Mouse (Mus musculus) T-helper 2 cell (primary cell): ENCODE measurements around the gene Per3.
"Not testable (repeated sequence)": the region's sequence is repeated elsewhere in the genome, so short reads cannot be mapped to it uniquely, and the experiment has no call there.

ENCODE experiments used
- in situ Hi-C: fragments of 300-600 bp; cut with MboI, MseI; formaldehyde crosslinking; loops from one replicate; pipeline ENCODE4 v1.15.1; 2025; ENCODE audit warnings: high pct_unique_total_duplicates

The Per3 gene

DNA sequence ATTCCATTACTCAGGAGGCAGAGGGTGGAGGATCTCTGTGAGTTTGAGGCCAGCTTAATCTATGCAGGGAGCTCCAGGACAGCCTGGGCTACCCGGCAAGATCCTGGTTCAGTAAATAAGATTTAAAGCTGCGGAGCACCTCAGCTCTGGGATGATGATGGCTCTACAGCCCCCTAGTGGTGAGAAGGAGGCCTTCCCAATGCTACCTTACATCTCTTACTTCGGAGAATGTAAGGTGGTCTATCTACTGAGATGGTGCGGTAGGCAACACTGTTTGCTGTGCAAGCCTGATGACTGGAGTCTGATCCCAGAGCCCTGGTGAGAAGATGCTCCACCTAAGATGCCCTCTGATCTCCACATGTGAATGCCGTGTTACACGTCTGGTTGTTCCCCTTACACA is 17.5 kb downstream of the Per3 start:
- in situ Hi-C loops, result no loop called here

DNA sequence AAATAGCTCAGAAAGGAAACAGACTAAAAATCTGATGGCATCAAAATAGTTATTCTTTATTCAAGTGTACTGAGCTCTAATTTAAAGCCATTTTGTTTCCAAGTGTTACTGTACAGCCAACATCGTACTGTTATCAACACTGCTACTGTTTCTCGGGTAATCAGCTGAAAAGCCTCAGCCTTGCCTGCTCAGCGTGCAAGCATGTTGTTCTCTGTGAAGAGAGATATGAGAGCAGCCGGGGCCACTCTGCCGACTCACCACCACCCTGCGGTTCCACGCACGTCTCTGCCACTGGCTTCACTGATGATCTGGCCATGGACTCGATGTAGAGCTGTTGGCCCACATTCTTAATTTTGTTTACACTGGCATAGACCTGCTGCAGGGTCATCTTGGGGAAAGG is 20.3 kb downstream of the Per3 start:
- in situ Hi-C loops, result no loop called here

DNA sequence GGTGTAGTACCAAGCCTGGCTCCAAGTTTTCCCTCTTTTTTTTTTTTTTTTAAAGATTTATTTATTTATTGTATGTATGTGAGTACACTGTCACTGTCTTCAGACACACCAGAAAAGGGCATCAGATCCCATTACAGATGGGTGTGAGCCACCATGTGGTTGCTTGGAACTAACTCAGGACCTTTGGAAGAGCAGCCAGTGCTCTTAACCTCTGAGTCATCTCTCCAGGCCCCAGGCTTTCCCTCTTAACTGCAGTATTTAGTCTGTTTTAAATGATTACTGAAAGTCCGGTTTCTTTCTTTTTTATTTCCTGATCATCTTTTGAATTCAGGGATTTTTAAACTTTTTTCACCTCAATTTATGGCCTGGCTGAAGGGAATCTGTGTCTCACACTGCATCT is 27.1 kb downstream of the Per3 start:
- in situ Hi-C loops, result not testable (repeated sequence)

DNA sequence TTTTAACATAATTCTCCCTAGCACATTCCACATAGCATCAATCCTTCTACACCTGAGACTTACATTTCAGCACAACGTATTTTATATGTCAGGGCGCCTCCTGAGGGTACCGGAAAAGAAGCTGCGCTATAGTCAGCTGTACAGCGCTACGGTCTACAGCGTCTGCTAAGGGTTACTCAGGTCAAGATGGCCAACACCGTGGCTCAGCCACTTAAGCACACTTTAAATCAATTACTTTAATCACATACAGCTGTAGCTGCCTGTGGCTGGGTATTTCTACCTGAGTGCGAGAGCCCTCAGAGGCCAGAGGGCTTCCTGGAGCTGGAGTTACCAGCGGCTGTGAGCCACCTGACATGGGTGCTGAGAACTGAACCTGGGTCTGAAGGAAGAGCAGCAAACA is 28.5 kb downstream of the Per3 start:
- in situ Hi-C loops, result no loop called here

DNA sequence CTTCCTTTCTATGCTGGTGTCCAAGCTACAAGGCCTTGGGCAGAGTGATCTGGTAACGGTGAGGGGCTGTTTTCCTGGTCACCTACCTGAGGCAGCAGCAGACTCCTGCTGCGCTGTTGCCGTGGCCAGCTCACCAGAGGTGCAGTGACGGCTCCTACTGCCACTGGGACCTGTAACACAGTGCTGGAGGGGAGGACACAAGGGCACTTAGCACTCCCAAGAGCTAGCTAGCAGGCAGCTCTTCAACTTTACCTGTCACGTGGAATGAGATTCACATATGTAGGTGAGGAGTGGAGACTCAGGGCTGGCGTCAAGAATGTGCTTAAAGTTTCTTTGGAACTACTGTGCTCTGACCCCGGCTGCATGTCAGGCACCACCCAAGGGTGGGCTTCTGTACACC is 34.1 kb downstream of the Per3 start:
- in situ Hi-C loops, result no loop called here

DNA sequence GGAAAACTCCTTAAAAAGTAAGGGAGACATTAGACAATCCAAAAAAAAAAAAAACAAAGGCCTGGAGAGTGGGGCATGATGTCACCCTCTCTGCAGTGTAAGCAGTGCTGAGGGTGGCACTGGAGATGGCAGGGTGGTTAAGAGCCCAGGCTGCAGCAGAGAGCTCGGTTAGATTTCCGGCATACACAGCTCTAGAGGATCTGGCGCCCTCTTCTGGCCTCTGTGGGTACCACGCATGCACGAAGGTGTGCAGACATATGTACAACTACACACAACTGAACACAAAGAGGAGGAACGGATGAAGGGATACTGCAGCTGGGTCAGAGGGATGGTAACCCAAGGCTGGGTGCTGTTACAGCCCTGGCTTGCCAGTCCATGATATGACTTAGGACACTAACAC is 37.5 kb downstream of the Per3 start:
- in situ Hi-C loops, result loop anchor here (10.0 kb wide), 1 partner anchor 822 kb away; no protein-coding TSS in a partner anchor

DNA sequence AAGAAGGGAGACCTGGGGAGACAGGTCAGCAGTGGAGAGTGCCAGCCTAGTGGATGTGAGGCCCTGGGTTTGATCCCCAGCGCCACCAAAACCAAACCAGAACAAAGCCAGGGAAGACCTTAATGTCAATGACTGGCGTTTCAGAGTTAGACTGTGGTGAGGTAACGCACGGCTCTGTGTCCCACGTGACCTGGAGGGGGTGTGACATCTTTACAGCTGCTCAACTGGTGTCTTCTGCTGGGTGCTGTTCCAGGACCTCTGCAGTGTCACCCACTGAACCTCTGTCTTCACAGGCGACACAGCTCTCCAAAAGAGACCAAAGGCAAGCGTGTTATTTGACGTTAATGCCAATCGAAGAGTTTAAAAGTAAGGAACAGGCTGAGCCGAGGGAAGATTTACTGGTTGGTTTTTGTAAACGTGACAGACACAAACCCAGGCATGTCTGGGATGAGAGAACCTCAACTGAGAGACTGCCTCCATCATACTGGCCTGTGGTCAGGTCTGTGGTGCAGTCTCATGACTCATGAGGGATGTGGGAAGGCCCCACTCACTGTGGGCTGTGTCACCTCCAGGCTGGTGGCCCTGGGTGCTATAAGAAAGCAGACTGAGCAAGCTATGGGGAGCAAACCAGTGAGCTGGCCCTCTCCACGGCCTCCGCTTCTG is 38.7 kb downstream of the Per3 start:
- in situ Hi-C loops, result loop anchor here (10.0 kb wide), 1 partner anchor 821 kb away; no protein-coding TSS in a partner anchor

DNA sequence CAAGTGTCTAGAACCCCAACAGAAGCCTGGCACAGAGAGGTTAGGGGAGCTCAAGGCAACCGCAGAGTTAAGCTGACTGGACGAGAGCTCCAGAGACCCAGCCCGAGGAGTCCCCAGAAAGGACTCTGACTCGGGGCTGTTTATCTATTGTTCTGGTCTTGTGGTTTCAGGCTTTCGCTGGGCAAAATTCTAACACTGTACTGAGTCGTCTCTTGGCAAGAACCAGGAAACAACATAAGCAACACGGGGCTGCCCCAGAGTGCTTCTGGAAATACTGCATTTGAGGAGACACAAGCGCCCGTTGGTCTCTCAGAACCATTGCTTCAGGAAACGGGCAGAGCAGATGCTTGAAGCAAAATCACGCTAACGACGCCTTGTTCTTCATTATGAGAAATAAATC is 43.1 kb downstream of the Per3 start:
- in situ Hi-C loops, result loop anchor here (10.0 kb wide), 1 partner anchor 817 kb away; no protein-coding TSS in a partner anchor

DNA sequence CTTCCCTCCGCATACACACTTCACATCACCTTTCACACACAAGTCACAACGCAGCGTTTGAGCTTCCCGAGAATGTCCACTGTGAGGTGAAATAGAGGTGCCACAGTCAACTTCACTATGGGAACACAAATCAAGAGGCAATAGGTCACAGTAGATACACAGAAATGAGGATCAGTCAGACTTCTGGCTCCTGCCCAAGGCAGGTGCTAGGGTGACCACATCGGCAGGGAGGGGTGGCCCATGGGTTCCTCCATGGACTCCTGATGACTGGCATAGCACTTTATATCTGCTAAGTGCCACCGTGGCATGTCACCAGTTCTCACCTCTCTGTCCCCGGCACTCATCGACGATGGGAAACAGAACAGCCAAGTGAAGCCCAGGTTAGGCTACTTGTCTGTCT is 45.8 kb downstream of the Per3 start:
- in situ Hi-C loops, result no loop called here

DNA sequence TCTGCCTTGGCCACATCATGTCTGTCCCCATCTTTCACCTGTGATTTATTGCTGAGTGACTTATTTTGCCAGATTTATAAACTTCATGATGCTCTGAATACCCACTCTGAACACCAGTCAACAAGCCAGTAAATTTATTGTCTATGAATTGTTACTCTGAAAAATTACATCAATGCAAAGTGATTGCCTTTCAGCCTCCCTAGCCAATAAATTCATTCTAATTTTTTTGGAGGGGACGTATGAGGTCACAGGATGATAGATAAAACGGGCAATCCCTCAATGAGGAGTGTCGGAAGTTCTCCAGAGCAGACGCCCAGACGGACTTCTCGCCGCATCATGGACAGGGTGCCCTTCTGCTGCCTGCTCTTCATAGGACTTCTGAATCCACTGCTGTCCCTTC is 47.7 kb downstream of the Per3 start, which contains the start of gene Uts2:
Gene Uts2 (plus strand): TSS at position 301 of the 400 bp plus-strand sequence.
- in situ Hi-C loops, result no loop called here

DNA sequence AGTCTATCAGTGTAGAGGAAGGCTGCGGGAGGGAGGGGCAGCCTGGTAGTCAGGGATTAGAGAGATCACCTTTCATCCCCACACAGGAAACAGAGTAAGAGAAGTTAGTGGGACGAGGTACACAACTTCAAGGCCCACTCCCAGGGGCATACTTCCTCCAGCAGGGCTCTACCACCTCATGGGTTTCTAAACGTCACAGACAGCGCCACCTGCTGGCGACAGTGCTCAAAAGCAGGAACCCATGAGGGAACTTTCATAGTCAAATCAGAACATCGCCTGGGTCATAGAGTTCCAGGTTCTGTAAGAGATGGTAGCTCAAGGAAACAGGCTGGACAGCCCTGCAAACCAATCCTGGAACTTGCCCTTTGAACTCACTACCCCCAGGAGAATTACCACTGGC is 54.3 kb downstream of the Per3 start:
- in situ Hi-C loops, result no loop called here

DNA sequence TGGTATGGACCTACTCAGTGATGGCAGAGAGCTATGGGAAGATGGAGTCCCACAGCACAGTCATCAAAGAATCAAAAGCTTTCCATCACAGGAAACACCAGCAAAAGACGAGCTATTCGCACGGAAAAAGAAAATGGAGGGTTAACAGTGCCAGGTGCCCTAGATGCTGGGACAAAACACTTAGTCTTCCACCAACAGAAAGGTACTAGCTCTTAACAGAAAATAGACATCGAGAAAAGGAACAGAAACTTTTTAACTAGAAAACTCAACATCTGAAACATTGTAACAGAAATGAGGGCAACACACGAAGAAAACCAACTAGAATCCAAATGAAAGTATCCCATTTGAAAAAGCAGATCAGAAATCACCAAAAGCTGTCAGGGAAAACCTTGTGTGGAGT is 64.3 kb downstream of the Per3 start:
- in situ Hi-C loops, result no loop called here

DNA sequence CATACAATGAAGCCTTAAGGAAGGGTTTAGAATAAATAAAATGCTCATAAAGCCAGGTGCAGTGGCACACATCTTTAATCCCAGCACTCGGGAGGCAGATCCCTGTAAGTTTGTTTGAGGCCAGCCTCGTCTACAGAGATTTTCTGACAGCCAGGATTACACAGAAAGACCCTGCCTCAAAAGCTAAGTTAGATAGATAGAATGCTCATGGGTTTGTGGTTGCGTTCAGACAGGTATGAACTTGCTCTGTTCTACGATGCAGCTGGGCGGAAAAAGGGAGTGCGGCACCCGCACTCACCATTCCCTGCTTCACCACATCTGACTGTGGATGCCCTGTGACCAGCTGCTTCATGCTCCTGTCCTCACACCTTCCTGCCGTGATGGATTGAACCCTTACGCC is 65.0 kb downstream of the Per3 start:
- in situ Hi-C loops, result no loop called here

DNA sequence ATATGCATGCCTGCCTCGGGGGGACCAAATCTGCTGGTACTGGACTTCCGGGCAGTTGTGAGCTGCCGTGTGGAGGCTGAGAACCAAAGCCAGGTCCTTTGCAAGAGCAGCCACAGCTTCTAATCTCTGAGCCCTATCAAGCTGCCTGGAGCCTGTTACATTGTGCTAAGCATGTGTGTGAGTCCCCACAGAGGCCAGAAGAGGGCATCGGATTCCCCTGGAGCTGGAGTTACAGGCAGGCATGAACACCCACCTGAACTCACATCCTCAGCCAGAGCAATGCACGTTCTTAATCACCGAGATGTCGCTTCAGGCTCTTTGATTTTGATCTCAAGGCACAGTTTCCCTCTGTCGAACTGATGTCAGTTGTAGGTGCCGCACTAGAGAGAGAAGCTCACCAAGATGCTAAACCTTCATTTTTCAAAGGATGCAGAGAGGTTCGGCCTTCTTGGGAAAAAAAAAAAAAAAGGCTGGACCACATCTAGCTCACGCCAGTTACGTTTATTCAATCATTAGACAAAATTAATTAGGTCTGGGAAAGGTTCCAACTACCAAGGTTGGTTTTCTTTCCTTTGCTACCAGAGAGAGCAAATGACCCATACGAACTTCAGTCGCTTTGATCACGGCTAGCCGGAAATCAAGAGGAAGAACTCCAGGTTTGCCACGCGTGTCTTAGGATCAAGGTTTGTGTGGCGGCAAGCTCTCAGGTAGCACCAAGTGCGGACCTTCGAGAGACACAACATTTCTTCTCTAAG is 66.1 kb downstream of the Per3 start:
- in situ Hi-C loops, result no loop called here

DNA sequence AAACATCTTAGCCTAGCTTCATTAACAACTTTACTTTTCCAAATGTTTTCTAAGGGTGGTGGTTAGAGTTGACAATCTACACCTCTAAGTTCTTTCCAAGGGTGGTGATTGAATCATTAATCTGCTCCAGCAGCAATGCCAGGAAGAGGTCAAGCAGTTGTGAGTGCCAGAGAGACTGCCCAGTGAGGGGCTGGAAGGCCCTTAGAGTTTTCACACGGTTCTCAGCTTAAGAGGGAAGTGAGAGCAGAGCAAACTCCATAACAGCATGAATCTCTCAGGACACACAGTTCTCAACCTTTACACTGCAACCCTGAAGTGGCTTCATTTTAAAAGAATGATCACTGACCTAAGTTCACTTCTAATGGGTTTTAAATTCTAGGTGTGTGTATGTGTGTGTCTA is 69.3 kb downstream of the Per3 start:
- in situ Hi-C loops, result no loop called here

DNA sequence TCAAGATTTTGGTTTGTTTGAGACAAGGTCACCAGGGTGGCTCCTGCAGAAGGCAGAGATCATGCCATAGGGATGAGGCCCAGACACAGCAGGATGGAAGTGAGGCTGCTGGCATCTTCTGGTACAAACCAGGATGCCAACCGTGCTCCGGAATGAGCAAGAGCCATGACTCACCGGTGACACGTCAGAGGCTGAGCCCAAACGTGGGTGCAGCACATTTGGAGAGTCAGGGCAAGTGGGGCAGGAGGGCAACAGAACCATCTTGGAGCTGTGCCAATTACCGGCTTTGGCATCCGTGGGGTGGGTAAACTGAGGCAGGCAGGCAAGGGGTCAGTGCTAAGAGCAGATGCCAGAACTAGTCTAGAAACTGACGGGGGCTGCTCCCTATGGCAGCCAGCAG is 71.2 kb downstream of the Per3 start:
- in situ Hi-C loops, result no loop called here

DNA sequence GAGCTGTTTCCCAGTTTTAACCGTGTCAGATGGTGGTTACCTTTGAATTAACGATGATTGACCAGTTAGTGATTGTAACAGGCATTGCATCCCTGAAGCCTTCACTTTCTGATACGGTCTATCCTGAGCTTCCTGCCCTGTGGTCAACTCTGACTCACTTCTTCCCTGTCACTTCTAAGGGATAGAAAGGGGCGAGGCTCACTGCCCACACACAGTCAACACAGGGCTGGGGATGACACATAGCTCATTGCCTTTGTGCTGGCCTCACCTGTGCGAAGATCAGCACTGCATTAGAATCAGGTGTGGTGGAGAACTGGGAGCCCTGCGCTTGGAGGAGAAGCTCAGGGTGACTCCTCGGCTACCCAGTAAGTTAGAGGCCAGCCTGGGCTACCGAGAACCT is 75.5 kb downstream of the Per3 start:
- in situ Hi-C loops, result loop anchor here (5.0 kb wide), 1 partner anchor 62 kb away; no protein-coding TSS in a partner anchor

DNA sequence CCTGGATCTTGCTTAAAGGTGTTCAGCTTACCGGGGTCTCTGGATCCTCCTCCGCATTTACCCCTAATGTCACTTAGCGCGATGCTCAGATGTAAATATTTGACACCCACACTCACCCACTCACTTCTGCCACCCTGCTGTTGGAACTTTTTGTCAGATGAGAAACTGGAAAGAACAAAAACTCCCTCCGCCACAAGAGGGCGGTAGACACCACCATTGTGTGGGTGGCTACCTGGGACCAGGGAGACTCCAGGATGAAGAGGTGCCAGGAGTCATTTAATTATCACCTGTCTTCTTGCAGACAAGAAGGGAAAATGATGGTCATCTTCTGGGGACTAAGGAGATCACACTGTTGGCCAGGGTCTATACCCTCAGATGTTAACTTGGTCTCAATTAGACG is 77.9 kb downstream of the Per3 start:
- in situ Hi-C loops, result loop anchor here (5.0 kb wide), 1 partner anchor 59 kb away; no protein-coding TSS in a partner anchor

DNA sequence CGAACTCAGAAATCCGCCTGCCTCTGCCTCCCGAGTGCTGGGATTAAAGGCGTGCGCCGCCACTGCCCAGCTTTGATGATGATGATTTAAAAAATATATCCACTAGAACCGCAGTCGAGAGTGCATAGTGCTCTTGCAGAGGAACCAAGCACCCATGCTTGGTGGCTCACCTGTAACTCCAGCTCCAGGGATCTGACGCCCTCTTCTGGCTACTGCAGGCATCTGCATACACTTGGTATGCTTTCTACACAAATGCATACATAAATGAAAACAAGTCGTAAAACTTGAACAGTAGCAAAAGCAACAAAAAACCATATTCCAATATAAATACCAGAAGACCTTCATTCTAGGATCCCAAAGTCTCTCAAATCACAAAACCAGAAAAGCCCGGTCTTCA is 78.9 kb downstream of the Per3 start:
- in situ Hi-C loops, result loop anchor here (5.0 kb wide), 1 partner anchor 58 kb away; no protein-coding TSS in a partner anchor

DNA sequence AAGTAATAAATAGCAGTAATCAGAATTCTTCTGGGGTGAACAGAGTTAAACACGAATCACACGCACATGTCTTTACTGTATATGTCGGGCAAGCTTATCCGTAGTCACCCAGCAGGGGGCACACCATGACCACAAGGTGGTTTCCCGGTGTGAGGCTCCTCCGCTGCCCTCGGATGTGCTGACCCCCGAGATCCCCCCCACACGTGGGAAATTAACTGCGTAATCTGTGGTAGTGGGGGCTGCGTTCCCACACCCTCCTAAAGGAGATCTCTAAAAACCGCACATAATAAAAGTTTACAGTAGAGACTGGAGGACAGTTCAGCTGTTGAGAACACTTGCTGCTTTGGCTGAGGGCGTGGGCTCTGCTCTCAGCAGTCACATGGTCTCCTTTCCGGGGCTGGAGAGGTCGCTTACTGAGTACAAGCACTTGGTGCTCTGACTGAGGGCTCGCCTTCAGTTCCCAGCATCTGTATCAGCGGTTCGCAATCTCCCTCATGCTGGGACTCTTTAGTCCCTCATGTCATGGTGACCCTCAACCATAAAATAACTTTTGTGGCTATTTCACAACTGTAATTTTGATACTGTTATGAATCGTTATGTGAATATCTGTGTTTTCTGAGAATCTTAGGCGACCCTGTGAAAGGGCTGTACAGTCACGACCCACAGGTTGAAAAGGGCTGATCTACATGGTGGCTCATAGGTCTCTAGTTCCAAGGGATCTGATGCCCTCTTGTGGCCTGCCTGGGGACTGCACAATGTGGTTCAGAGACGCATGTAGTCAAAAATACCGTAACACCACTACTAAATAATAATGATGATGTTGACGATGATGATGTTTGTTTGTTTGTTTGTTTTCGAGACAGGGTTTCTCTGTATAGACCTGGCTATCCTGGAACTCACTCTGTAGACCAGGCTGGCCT is 79.6 kb downstream of the Per3 start:
- in situ Hi-C loops, result loop anchor here (5.0 kb wide), 1 partner anchor 58 kb away; no protein-coding TSS in a partner anchor

DNA sequence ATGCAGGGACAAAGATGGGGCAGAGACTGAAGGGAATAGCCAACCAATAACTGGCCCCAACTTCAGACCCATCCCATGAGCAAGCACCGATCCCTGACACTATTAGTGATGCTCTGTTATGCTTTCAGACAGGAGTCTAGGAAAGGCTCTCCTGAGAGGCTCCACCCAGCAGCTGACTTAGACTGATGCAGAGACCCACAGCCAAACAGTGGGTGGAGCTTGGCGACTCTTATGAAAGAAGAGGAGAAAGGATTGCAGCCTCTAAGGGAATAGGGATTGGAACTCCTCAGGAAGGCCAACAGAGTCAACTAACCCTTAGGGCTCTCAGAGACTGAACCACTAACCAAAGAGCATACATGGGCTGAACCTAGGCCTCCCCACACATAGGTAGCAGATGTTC is 80.8 kb downstream of the Per3 start:
- in situ Hi-C loops, result no loop called here

DNA sequence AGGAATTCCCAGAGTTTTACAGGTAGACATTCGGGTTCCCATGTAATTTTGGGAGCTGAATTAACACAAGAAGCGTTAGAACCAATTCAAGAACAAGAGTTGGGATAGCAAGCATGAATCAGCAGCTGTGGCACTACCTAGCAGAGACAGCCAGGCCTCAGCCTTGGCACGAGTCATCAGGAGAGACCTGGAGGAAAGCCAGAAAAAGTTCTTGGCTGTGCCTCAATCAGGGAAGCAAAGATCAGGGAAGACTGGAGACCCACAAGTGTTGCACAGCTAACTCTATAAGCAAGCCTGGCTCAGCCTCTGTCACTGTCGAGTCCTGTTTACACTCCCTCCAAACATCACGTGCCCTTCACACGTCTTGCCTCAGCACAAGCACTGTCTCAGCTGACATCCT is 82.2 kb downstream of the Per3 start:
- in situ Hi-C loops, result no loop called here
